Mouse (Mus musculus) limb, embryonic 14.5 days (tissue): ENCODE data around the gene Adamtsl4. TPM values are rescaled to one million over a fixed set of nuclear protein-coding genes. Genes with fewer than 3 reads are reported as not detected.
A peak's percentile ranks its signal among the peaks of the same experiment; 100 is the strongest.

Experiments
- ATAC-seq: fragments of 200-750 bp; cut with Nextera tagmentation; 2 replicates; pipeline ENCODE4 v1.8.0; 2017; ENCODE audit warnings: low read depth, moderate number of reproducible peaks, moderate TSS enrichment; ENCODE audit not compliant: low FRiP score
- DNase-seq: peaks from one replicate; pipeline ENCODE4 v3.0.0-alpha.2; 2015; ENCODE audit warnings: low spot score
- H3K27ac ChIP-seq: fragments of 300-500 bp; sonication (generic); replicated peaks from 2 replicates; pipeline ENCODE4 v1.5.1; 2014; ENCODE audit warnings: low read depth, mild to moderate bottlenecking, low read length, moderate library complexity, mixed read lengths
- H3K27me3 ChIP-seq: fragments of 300-500 bp; sonication (generic); 2 replicates; pipeline ENCODE4 v1.6.1; 2014; ENCODE audit warnings: low read length, mixed read lengths; ENCODE audit not compliant: control insufficient read depth, insufficient read depth
- H3K36me3 ChIP-seq: fragments of 300-500 bp; sonication (generic); 2 replicates; pipeline ENCODE4 v1.6.1; 2014; ENCODE audit warnings: mild to moderate bottlenecking, low read length, moderate library complexity, mixed read lengths; ENCODE audit not compliant: control insufficient read depth, insufficient read depth
- H3K4me1 ChIP-seq: fragments of 300-500 bp; sonication (generic); 2 replicates; pipeline ENCODE4 v1.6.1; 2014; ENCODE audit warnings: antibody characterized with exemption, low read length, mixed read lengths; ENCODE audit not compliant: control insufficient read depth, insufficient read depth
- H3K4me2 ChIP-seq: fragments of 300-500 bp; sonication (generic); replicated peaks from 2 replicates; pipeline ENCODE4 v1.6.1; 2014; ENCODE audit warnings: low read depth, mild to moderate bottlenecking, low read length, moderate library complexity; ENCODE audit not compliant: severe bottlenecking
- H3K4me3 ChIP-seq: fragments of 300-500 bp; sonication (generic); replicated peaks from 2 replicates; pipeline ENCODE4 v1.5.1; 2014; ENCODE audit warnings: low read length
- H3K9ac ChIP-seq: fragments of 300-500 bp; sonication (generic); 2 replicates; pipeline ENCODE4 v1.6.1; 2014; ENCODE audit warnings: mild to moderate bottlenecking, low read depth, low read length, moderate library complexity; ENCODE audit not compliant: severe bottlenecking
- H3K9me3 ChIP-seq: fragments of 300-500 bp; sonication (generic); 2 replicates; pipeline ENCODE4 v1.6.1; 2016; ENCODE audit warnings: low read length; ENCODE audit not compliant: control insufficient read depth
- POLR2A ChIP-seq: fragments of 200-500 bp; IDR thresholded peaks from 2 replicates; pipeline ENCODE4 v1.8.0; 2012; ENCODE audit warnings: inconsistent platforms, mild to moderate bottlenecking, moderate library complexity, borderline replicate concordance; ENCODE audit not compliant: insufficient read depth, insufficient read length; ENCODE audit errors: extremely low read depth
- WGBS: fragments of 180-500 bp; shearing (Covaris S2); extraction: QIAGEN DNeasy Blood & Tissue Kit; methylation state at CpG from one replicate; pipeline ENCODE4 v1.1.7; 2014; 5-methylcytosine and 5-hydroxymethylcytosine counted together
- polyA plus RNA-seq, 2 experiments: library from polyadenylated mRNA; depleted of rRNA in 1 of 2; stranded (reverse) in 1 of 2; unstranded in 1 of 2; fragments of >200 nt; fragmentation: Nextera tagmentation in 1 of 2; extraction: Ambion mirVana in 1 of 2; gene quantifications; 2 replicates each; pipeline versions ENCODE4 v1.2.1 to v1.2.3; 2012 to 2014

The Adamtsl4 gene
- polyA plus RNA-seq, 2 experiments = 2.8 to 3.3 TPM

- no peaks in the 10 kb centered on the region for H3K9me3 ChIP-seq
- H3K36me3 ChIP-seq = no peaks in the 10 kb centered on the region
- ATAC-seq (no peak), DNase-seq (no peak)
- WGBS = 59% methylated on average over 7 of the region's 7 CpGs
- H3K27me3 ChIP-seq = no peaks in the 10 kb centered on the region
- H3K9ac ChIP-seq = no peak overlapping the region
- H3K4me2 ChIP-seq = no peak overlapping the region
- no peak overlapping the region for H3K4me3 ChIP-seq
- H3K4me1 ChIP-seq = peaks cover 14% of the 10 kb centered on the region; the same call in 1 of the 2 replicates
- H3K27ac ChIP-seq = no peak overlapping the region
- no peak for TF ChIP-seq POLR2A
Observed at GRCm38 (mm10) chr3:95652204-95652811, 35.4 kb downstream of the Adamtsl4 start.

DNA sequence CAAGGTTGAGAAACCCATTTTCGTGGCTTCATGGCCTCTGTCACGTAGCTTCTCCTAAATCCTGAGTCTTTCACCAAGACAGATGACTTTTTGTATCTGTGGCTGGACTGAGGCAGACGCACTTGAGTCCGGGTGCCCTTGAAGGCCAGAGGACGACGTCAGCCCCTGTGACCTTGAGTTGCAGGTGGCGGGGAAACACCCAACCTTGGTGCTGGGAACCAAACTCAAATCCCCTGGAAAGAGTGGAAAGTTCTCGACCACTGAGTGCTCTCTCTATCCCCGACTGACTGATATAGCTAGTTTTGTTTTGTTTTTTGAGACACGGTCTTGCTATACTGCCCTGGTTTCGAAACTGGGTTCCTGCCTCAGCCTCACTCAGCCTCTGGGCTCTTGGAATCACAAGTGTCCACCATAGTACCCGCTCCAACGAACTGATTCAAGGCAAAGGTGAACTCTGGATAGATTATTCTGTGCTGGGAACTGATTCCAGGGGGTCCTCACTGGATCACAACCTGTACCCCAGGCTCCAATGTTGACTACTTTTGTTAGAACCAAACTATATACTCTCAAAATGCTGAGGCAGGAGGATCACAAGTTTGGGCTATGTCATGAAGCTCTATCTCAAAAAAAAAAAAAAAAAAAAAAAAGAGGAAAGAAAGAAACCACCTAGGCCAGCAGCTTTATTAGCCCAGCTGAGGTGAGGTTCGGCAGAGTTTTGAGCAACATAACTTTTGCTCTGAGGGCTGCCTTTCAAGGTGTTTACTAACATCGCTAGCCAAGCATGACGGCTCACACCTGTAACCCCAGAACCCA lies 36.1 kb downstream of the Adamtsl4 start:
- H3K4me1 ChIP-seq = peaks cover 14% of the 10 kb centered on the region; the same call in 1 of the 2 replicates
- H3K36me3 ChIP-seq = no peaks in the 10 kb centered on the region
- DNase-seq (no peak), ATAC-seq (no peak)
- no peak overlapping the region for H3K9ac ChIP-seq
- H3K27ac ChIP-seq = no peak overlapping the region
- TF ChIP-seq POLR2A = no peak
- 86% methylated on average over 16 of the region's 16 CpGs for WGBS
- no peaks in the 10 kb centered on the region for H3K27me3 ChIP-seq
- no peak overlapping the region for H3K4me3 ChIP-seq
- no peak overlapping the region for H3K4me2 ChIP-seq
- H3K9me3 ChIP-seq = no peaks in the 10 kb centered on the region

DNA sequence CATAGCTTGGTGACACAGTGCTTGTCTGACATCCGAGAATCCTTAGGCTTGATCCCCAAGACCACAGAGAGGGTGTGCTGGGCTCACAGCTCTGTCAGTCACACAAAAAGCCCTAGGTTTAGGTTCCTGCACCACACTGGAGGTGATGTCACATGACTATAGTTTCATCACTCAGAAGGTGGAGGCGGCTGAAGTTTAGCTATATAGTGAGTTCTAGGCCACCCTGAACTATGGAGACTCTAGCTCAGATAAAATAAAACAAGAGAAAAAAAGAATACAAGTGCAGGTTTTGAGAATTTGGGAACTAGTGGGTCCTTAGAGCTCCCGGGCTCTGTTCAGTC lies 36.7 kb downstream of the Adamtsl4 start:
- TF ChIP-seq POLR2A = no peak
- Histone ChIP-seq H3K4me1 (peaks cover 14% of the 10 kb centered on the region; the same call in 1 of the 2 replicates), H3K27ac (peak overlapping the region; percentile 68; the same call in 1 of the 2 replicates), H3K36me3 (no peaks in the 10 kb centered on the region), H3K4me2 (no peak overlapping the region), H3K27me3 (no peaks in the 10 kb centered on the region), H3K4me3 (no peak overlapping the region), H3K9ac (no peak overlapping the region), H3K9me3 (no peaks in the 10 kb centered on the region)
- ATAC-seq (no peak), DNase-seq (no peak)
- 83% methylated on average over 3 of the region's 3 CpGs for WGBS

DNA sequence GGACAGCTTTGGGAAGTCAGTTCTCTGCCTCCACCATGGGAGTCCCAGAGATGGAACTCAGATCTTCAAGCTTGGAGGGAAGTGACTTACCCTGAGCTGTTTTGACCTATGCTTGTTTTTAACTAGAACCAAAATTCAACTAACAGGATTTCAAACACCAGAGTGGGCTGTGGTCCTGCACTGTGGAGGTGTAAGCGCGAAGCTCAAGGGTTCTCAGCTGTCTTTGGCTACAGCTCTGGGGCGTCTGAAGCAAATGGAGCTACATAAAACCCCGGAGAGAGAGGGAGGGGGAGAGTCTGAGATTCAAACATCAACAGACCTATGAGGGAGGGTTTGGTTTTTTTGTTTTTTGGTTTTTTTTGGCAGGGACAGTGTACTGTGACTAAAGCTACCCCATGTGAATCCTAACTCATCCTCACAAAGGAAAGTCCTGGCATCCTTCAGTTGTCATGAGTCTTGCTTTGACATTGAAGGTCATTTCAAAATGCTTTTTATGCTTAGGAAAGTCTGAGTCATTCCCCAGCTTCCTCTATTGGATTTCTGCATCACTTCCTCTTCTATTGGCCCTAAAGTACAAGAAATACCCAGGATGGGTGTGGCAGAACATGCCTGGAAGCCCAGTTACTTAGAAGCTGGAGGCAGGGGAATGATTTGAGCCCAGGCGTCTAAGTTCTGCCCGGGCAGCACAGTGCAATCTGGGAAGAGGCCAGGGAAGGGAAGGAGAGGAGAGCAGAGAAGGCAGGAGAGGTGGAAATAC lies 37.3 kb downstream of the Adamtsl4 start:
- H3K4me1 ChIP-seq = peaks cover 14% of the 10 kb centered on the region; the same call in 1 of the 2 replicates
- H3K9ac ChIP-seq = no peak overlapping the region
- no peak for TF ChIP-seq POLR2A
- WGBS = 48% methylated on average over 6 of the region's 6 CpGs
- H3K27me3 ChIP-seq = no peaks in the 10 kb centered on the region
- H3K27ac ChIP-seq = peak overlapping the region; percentile 68
- no peak overlapping the region for H3K4me3 ChIP-seq
- DNase-seq = peak; percentile 36
- no peaks in the 10 kb centered on the region for H3K36me3 ChIP-seq
- ATAC-seq = no peak
- no peak overlapping the region for H3K4me2 ChIP-seq
- no peaks in the 10 kb centered on the region for H3K9me3 ChIP-seq

DNA sequence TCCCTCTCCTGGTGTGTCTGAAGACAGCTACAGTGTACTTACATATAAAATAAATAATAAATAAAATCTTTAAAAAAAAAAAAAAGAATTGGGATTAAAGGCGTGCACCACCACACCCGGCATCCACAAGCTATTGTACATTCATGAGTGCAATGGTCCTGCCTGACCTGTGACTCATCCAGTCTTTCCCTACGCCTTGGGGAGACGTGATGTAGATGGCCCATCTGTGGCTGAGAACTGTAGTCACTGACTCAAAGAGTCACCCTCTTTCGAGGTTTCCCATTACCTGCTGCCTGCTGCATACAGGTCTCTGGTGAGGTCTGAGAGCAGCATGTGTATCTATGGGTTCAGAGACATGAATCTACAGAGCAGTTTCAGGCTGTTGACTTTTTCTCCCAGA lies 39.7 kb downstream of the Adamtsl4 start:
- no peak for TF ChIP-seq POLR2A
- H3K4me1 ChIP-seq = peaks cover 13% of the 10 kb centered on the region; the same call in 1 of the 2 replicates
- H3K36me3 ChIP-seq = no peaks in the 10 kb centered on the region
- DNase-seq = no peak
- H3K4me2 ChIP-seq = no peak overlapping the region
- no peaks in the 10 kb centered on the region for H3K9me3 ChIP-seq
- H3K4me3 ChIP-seq = no peak overlapping the region
- H3K27me3 ChIP-seq = no peaks in the 10 kb centered on the region
- H3K27ac ChIP-seq = no peak overlapping the region
- no peak overlapping the region for H3K9ac ChIP-seq
- no peak for ATAC-seq
- WGBS = 88% methylated on average over 5 of the region's 5 CpGs
